Mouse (Mus musculus) G1E (cell line): ENCODE data around the gene Tbc1d2. TPM values are rescaled to one million over a fixed set of nuclear protein-coding genes. Genes with fewer than 3 reads are reported as not detected.
A peak's percentile ranks its signal among the peaks of the same experiment; 100 is the strongest.
"Not testable (repeated sequence)": the region's sequence is repeated elsewhere in the genome, so short reads cannot be mapped to it uniquely, and the experiment has no call there.

Experiments
- ATAC-seq: 2 replicates; pipeline ENCODE4 v1.8.0; 2016; ENCODE audit warnings: mild to moderate bottlenecking; ENCODE audit not compliant: insufficient number of reproducible peaks, poor library complexity, low FRiP score, severe bottlenecking; ENCODE audit errors: extremely low read depth
- DNase-seq: peaks from one replicate; pipeline ENCODE4 v3.0.0; 2012; ENCODE audit warnings: low spot score
- H3K27me3 ChIP-seq: 2 replicates; pipeline ENCODE4 v1.6.1; 2012; ENCODE audit warnings: mild to moderate bottlenecking, low read length, inconsistent platforms; ENCODE audit not compliant: insufficient read depth
- H3K36me3 ChIP-seq: replicated peaks from 2 replicates; pipeline ENCODE3; 2012; ENCODE audit warnings: mild to moderate bottlenecking, inconsistent platforms
- H3K4me1 ChIP-seq: 2 replicates; pipeline ENCODE4 v1.6.1; 2012; ENCODE audit warnings: low read depth, low read length, inconsistent platforms, mixed read lengths; ENCODE audit not compliant: insufficient read depth
- H3K4me3 ChIP-seq: 2 replicates; pipeline ENCODE4 v1.5.1; 2012; ENCODE audit warnings: low read depth, mild to moderate bottlenecking, inconsistent platforms, low read length, moderate library complexity, mixed read lengths
- H3K9me3 ChIP-seq: replicated peaks from 2 replicates; pipeline ENCODE4 v1.6.1; 2012; ENCODE audit warnings: inconsistent platforms
- CTCF ChIP-seq: IDR thresholded peaks from 2 replicates; pipeline ENCODE4 v1.5.1; 2012; ENCODE audit warnings: low read depth, low read length, inconsistent platforms, mixed read lengths
- GATA1 ChIP-seq: IDR thresholded peaks from 2 replicates; pipeline ENCODE4 v1.6.1; 2012; ENCODE audit warnings: borderline replicate concordance, low read length, inconsistent platforms, mixed read lengths
- GATA2 ChIP-seq: IDR thresholded peaks from 2 replicates; pipeline ENCODE4 v1.6.1; 2012; ENCODE audit warnings: low read depth, low read length, inconsistent platforms, borderline replicate concordance
- POLR2AphosphoS5 ChIP-seq: IDR thresholded peaks from 2 replicates; pipeline ENCODE4 v1.6.1; 2012; ENCODE audit warnings: low read depth, low read length, inconsistent platforms; ENCODE audit not compliant: insufficient replicate concordance
- TAL1 ChIP-seq: conservative IDR thresholded peaks from 2 replicates; pipeline ENCODE4 v1.6.1; 2012; ENCODE audit warnings: low read depth, low read length, inconsistent platforms, mixed read lengths
- polyA plus RNA-seq: library from polyadenylated mRNA; stranded (reverse); fragments of >175 nt; gene quantifications from 2 replicates; pipeline ENCODE4 v1.2.3, GENCODE M21; 2012
- total RNA-seq, 2 experiments: library from RNA; stranded (forward) in 1 of 2; stranded (reverse) in 1 of 2; fragments of 200-1000 nt in 1 of 2; fragments of >200 nt in 1 of 2; fragmentation: Nextera tagmentation in 1 of 2; gene quantifications; 2 replicates each; pipeline ENCODE4 v1.2.3; 2014 to 2017

Gene Tbc1d2
- total and polyA plus RNA-seq, 3 experiments, result 0.16 TPM; not detected in 2

- peaks cover 82% of the 10 kb centered on the region for H3K36me3 ChIP-seq
- peaks cover 96% of the 10 kb centered on the region for H3K4me1 ChIP-seq
- peak overlapping the region; percentile 31; the same call in 1 of the 2 replicates for H3K4me3 ChIP-seq
- H3K27me3 ChIP-seq, result no peaks in the 10 kb centered on the region
- ATAC-seq (no peak), DNase-seq (no peak)
- TF ChIP-seq CTCF (no peak), GATA2 (no peak), TAL1 (no peak), GATA1 (no peak), POLR2AphosphoS5 (no peak)
- H3K9me3 ChIP-seq, result no peaks in the 10 kb centered on the region
Observed at GRCm38 (mm10) chr4:46589946-46590684, 59.9 kb downstream of the Tbc1d2 start.

- ATAC-seq (no peak), DNase-seq (no peak)
- peaks cover 84% of the 10 kb centered on the region for H3K36me3 ChIP-seq
- peak overlapping the region; percentile 3; the same call in 1 of the 2 replicates for H3K4me3 ChIP-seq
- H3K4me1 ChIP-seq, result peaks cover 92% of the 10 kb centered on the region
- no peaks in the 10 kb centered on the region for H3K27me3 ChIP-seq
- H3K9me3 ChIP-seq, result no peaks in the 10 kb centered on the region
- TF ChIP-seq GATA1 (no peak), POLR2AphosphoS5 (no peak), TAL1 (no peak), GATA2 (no peak), CTCF (no peak)
Observed at GRCm38 (mm10) chr4:46589151-46589550, 60.9 kb downstream of the Tbc1d2 start.

- Histone ChIP-seq H3K4me1 (peaks cover 71% of the 10 kb centered on the region), H3K36me3 (peaks cover 63% of the 10 kb centered on the region), H3K9me3 (peaks cover 6% of the 10 kb centered on the region), H3K4me3 (no peak overlapping the region; the same call in 1 of the 2 replicates), H3K27me3 (no peaks in the 10 kb centered on the region)
- TF ChIP-seq TAL1, result no peak
- TF ChIP-seq GATA2, result no peak
- TF ChIP-seq CTCF, result no peak
- no peak for TF ChIP-seq GATA1
- TF ChIP-seq POLR2AphosphoS5, result no peak
- no peak for ATAC-seq
- no peak for DNase-seq
Observed at GRCm38 (mm10) chr4:46586473-46586872, 63.5 kb downstream of the Tbc1d2 start.

DNA sequence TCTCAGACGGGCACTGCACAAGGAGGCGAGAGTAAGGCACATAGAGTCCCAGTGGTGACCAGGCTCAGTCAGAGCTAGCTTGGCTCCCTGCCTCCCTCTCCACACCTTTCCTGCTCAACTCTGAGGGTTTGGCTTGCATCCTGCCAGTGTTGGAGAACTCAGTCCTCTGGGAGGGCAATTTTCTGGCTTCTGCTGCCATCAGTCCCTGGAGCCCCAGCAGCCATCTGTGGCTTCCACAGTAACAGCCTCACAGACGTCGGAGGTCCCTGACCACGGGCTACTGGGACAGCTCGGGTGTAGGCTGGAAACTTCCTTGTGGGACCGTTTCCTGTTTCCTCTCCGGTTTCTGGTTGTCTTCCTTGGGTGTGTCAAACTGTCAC, 64.2 kb downstream of the Tbc1d2 start:
- peaks cover 65% of the 10 kb centered on the region for H3K4me1 ChIP-seq
- TF ChIP-seq GATA1 (no peak), CTCF (no peak), TAL1 (no peak)
- peaks cover 8% of the 10 kb centered on the region for H3K9me3 ChIP-seq
- no peak for DNase-seq
- H3K36me3 ChIP-seq, result peaks cover 57% of the 10 kb centered on the region
- H3K27me3 ChIP-seq, result no peaks in the 10 kb centered on the region
- ATAC-seq, result no peak
- H3K4me3 ChIP-seq, result peak overlapping the region; percentile 51; the same call in 1 of the 2 replicates

DNA sequence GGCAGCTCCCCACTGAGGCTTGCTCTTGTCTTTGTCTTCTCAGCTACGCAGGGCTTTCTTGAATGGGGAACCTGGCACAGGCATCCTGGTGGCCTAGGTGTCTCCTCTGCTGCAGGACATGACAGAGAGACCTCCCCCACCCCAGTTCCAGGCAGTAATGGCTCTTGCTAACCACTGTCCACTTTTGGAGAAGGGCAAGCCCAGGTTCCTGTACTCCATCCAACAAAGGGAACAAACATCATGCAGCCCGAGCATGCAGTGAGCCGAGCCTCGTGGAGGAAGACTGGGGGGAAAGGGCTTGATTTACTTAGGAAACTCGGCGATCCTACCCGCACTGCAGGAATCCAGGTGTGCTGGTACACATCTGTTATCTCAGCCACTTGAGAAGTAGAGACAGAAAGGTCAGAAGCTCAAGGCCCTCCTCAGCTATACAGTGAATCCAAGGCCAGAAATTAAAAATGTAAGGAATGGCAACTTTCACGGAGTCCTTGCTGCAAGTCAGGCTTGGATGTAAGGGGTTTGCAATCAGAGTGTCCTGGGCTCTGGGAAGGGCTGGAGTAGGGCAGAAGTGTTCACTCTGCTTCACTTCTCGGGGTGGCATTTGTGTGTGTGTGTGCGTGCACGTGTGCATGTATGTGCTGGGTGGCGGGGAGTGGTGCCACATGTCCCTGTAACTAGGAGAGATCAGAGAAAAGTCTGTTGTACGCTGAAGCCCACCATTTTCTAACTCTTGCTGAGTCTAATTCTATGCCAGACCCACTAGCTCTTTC, 64.8 kb downstream of the Tbc1d2 start:
- DNase-seq, result no peak
- H3K27me3 ChIP-seq, result no peaks in the 10 kb centered on the region
- H3K4me3 ChIP-seq, result peak overlapping the region; percentile 58; the same call in 1 of the 2 replicates
- ATAC-seq, result no peak
- peaks cover 59% of the 10 kb centered on the region for H3K4me1 ChIP-seq
- H3K9me3 ChIP-seq, result peaks cover 8% of the 10 kb centered on the region
- H3K36me3 ChIP-seq, result peaks cover 54% of the 10 kb centered on the region
- no peak for TF ChIP-seq TAL1
- TF ChIP-seq GATA2, result no peak
- no peak for TF ChIP-seq POLR2AphosphoS5
- no peak for TF ChIP-seq CTCF

DNA sequence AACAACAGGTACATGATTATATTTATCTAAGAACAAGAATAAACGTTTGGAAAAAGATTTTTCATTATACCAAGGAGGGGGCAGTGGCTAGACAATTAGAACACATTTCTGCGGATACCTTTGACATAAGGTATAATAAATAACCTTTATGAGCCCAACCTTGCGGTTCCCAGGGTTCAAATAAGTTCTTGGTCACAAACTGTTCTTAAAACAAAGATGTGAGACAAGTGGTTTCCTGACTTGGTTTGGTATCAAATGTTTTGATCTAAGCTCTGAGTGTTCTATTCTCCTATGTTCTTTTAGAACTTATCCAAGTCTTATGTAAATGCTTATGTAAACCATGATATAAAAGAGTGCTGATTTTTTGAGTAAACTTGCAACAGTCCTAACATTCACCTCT, 65.5 kb downstream of the Tbc1d2 start:
- not testable (repeated sequence) for H3K27me3 ChIP-seq, ATAC-seq, H3K4me3 ChIP-seq, H3K9me3 ChIP-seq, DNase-seq
- Histone ChIP-seq H3K36me3 (peaks cover 47% of the 10 kb centered on the region), H3K4me1 (peaks cover 52% of the 10 kb centered on the region)

- not testable (repeated sequence) for H3K4me3 ChIP-seq, DNase-seq, H3K27me3 ChIP-seq
- H3K36me3 ChIP-seq, result peaks cover 43% of the 10 kb centered on the region
- H3K4me1 ChIP-seq, result peaks cover 48% of the 10 kb centered on the region
- ATAC-seq, result peak; percentile 22; the same call in 1 of the 2 replicates
- peaks cover 10% of the 10 kb centered on the region for H3K9me3 ChIP-seq
Observed at GRCm38 (mm10) chr4:46584084-46584483, 65.9 kb downstream of the Tbc1d2 start.

DNA sequence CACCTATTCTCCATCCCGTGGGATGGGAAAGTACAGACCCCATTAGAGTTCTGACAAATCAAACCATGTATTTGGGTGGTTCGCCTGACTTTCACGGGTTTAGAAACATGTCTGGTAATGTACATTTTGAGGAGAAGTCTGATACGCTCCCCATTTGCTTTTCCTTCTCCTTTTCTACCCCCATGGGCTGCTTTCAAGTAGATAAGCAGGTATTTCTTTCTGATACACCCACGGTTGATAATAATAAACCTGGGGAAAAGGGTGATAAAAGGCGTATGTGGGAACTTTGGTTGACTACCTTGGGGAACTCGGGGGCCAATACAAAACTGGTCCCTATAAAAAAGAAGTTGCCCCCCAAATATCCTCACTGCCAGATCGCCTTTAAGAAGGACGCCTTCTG, 68.0 kb downstream of the Tbc1d2 start:
- ATAC-seq, DNase-seq, H3K27me3 ChIP-seq, H3K4me3 ChIP-seq: not testable (repeated sequence)
- Histone ChIP-seq H3K4me1 (peaks cover 28% of the 10 kb centered on the region), H3K9me3 (peaks cover 26% of the 10 kb centered on the region), H3K36me3 (peaks cover 27% of the 10 kb centered on the region)

DNA sequence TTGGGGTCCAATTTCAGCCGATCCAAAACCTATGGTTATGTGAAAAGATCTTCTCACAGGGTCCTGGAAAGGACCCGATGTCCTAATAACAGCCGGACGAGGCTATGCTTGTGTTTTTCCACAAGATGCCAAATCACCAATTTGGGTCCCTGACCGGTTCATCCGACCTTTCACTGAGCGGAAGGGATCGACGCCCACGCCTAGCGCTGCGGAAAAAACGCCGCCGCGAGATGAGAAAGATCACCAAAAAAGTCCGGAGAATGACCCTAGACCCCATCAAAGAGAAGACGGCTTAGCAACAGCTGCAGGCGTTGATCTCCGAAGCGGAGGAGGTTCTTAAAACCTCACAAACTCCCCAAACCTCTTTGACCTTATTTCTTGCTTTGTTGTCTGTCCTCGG, 68.4 kb downstream of the Tbc1d2 start:
- H3K36me3 ChIP-seq, result peaks cover 24% of the 10 kb centered on the region
- H3K27me3 ChIP-seq, DNase-seq, H3K4me3 ChIP-seq, ATAC-seq: not testable (repeated sequence)
- H3K9me3 ChIP-seq, result peaks cover 28% of the 10 kb centered on the region
- peaks cover 24% of the 10 kb centered on the region for H3K4me1 ChIP-seq

GRCm38 (mm10) chr4:46580799-46581243, 69.2 kb downstream of the Tbc1d2 start:
- not testable (repeated sequence) for H3K4me3 ChIP-seq, H3K27me3 ChIP-seq, DNase-seq, ATAC-seq
- Histone ChIP-seq H3K9me3 (peaks cover 31% of the 10 kb centered on the region), H3K36me3 (peaks cover 16% of the 10 kb centered on the region), H3K4me1 (peaks cover 16% of the 10 kb centered on the region)
